Mouse (Mus musculus) embryonic fibroblast, embryonic 13.5 days (primary cell): ENCODE measurements at regions not wholly inside any gene's neighbourhood (a gene's known extent, or its start where the extent isn't known, plus 50 kb on each side); places are given as distances from the start of the nearest gene placed in this dataset.

ENCODE experiments used
- CTCF ChIP-seq: IDR thresholded peaks from 2 replicates; pipeline ENCODE4 v1.5.1; 2011; ENCODE audit warnings: mild to moderate bottlenecking, control low read depth, low read length, moderate library complexity, borderline replicate concordance; ENCODE audit not compliant: insufficient read depth
- POLR2A ChIP-seq: IDR thresholded peaks from 2 replicates; pipeline ENCODE4 v1.6.1; 2011; ENCODE audit warnings: low read depth, mild to moderate bottlenecking, control low read depth, low read length, moderate library complexity

- TF ChIP-seq CTCF = no peak
- no peak for TF ChIP-seq POLR2A
Measured at GRCm38 (mm10) chr14:25242753-25243152, 216.2 kb upstream of the Zmiz1 start.
